Comparison of ENCODE assay signal across 25 mouse cellular contexts in genomic region chr16:97428026-97428425, GRCm38 (mm10). TPM values are rescaled to one million over a fixed set of nuclear protein-coding genes. Genes with fewer than 3 reads are reported as not detected.
DNase-seq lines count a peak whose midpoint lies in the region; ATAC-seq lines count a peak whose summit lies in the region.
"Had no signal": no experiment of that assay in that cellular context is flagged by ENCODE, and none has a peak within 500 bp of the region (broad histone marks: within the 10 kb centered on the region; RNA-seq: fewer than 3 reads in every experiment).

No protein-coding gene starts in this region.

- no peak overlapping the region for H3K27ac ChIP-seq in heart, embryonic 10.5 days
- H3K27ac ChIP-seq: embryonic facial prominence, embryonic 10.5 days; embryonic facial prominence, embryonic 12.5 days; forebrain, embryonic 10.5 days; forebrain, embryonic 12.5 days had no signal

- peak; percentile 69 to 71 for DNase-seq in cerebellum, postnatal 10 days
- DNase-seq in heart, adult 11 months, result peak; percentile 78
- no peak for DNase-seq in heart, embryonic 10.5 days (ENCODE audit: low spot score)
- DNase-seq in MN1 (ENCODE audit: low spot score), result peak; percentile 39
- peak; percentile 59 for DNase-seq in fat pad, adult 2 months (ENCODE audit: extremely low read depth, low read depth, low spot score)
- no peak for DNase-seq in right cerebral cortex, postnatal 4 days
- no peak for DNase-seq in adrenal gland, postnatal 4 days (ENCODE audit: low spot score in 2 of 2)
- DNase-seq: adrenal gland, adult 8-10 months; adrenal gland, postnatal 14 days; adrenal gland, postnatal 36 days; B cell, adult 2 months; cerebellum, adult 11 months; cerebellum, adult 18-20 months; cerebellum, adult 8-10 months; cerebellum, adult 9-11 months had no signal

- no peak overlapping the region for H3K4me3 ChIP-seq in heart, embryonic 10.5 days
- H3K4me3 ChIP-seq: embryonic facial prominence, embryonic 10.5 days; embryonic facial prominence, embryonic 12.5 days; forebrain, embryonic 10.5 days; forebrain, embryonic 12.5 days had no signal

- H3K4me1 ChIP-seq in heart, embryonic 10.5 days, result no peaks in the 10 kb centered on the region
- H3K4me1 ChIP-seq: embryonic facial prominence, embryonic 10.5 days; embryonic facial prominence, embryonic 12.5 days; forebrain, embryonic 10.5 days; forebrain, embryonic 12.5 days had no signal

- no peak for ATAC-seq in cerebellum, adult (ENCODE audit: insufficient number of reproducible peaks, low FRiP score, low TSS enrichment)
- ATAC-seq: CD4-positive, CD25-positive, alpha-beta regulatory T cell, adult 4 months; forebrain, embryonic 14.5 days; forebrain, embryonic 16.5 days had no signal

- 80% methylated on average over 3 of the region's 3 CpGs for WGBS in heart, embryonic 10.5 days

- H3K36me3 ChIP-seq in heart, embryonic 10.5 days, result no peaks in the 10 kb centered on the region
- H3K36me3 ChIP-seq: embryonic facial prominence, embryonic 10.5 days; embryonic facial prominence, embryonic 12.5 days; forebrain, embryonic 10.5 days; forebrain, embryonic 12.5 days; G1E had no signal

- H3K9me3 ChIP-seq in heart, embryonic 10.5 days, result no peaks in the 10 kb centered on the region
- H3K9me3 ChIP-seq: embryonic facial prominence, embryonic 10.5 days; embryonic facial prominence, embryonic 12.5 days; forebrain, embryonic 10.5 days; forebrain, embryonic 12.5 days; G1E had no signal

- no peaks in the 10 kb centered on the region for H3K27me3 ChIP-seq in heart, embryonic 10.5 days (ENCODE audit: insufficient read depth, poor library complexity, severe bottlenecking)
- H3K27me3 ChIP-seq: CH12.LX; embryonic facial prominence, embryonic 12.5 days; forebrain, embryonic 12.5 days had no signal

RNA-seq across cellular contexts. Expression of gene Mx1, which starts 34.7 kb away (rescaled TPM):
- polyA plus RNA-seq in heart, embryonic 10.5 days (2016; fragmentation: Nextera tagmentation; extraction: Ambion mirVana), result not detected in 2 replicates
- total RNA-seq in adrenal gland, postnatal 4 days (2021), result 1 to 10 TPM; 1.8 to 1.9 TPM
- polyA plus RNA-seq: embryonic facial prominence, embryonic 10.5 days; forebrain, embryonic 14.5 days; forebrain, embryonic 16.5 days; G1E had no signal

Comparison
In these comparisons a context has a peak if more than half of its experiments do, and no peak if none do; other contexts are left out.
1. DNase-seq: peak in cerebellum, postnatal 10 days (2 of 2), heart, adult 11 months (single experiment), MN1 (single experiment) and fat pad, adult 2 months (single experiment); none in heart, embryonic 10.5 days (single experiment), right cerebral cortex, postnatal 4 days (single experiment) and adrenal gland, postnatal 4 days (0 of 2).